Mouse (Mus musculus): Measurements from ENCODE around the gene Dkk3.

Dkk3 gene

GRCm38 (mm10) chr7:112184519-112185225 is 25.8 kb upstream of the Dkk3 start:
- no peak for TF ChIP-seq GATA4 (IDR thresholded peaks at IDR 0.05; ENCODE audit: insufficient replicate concordance, low read length)

DNA sequence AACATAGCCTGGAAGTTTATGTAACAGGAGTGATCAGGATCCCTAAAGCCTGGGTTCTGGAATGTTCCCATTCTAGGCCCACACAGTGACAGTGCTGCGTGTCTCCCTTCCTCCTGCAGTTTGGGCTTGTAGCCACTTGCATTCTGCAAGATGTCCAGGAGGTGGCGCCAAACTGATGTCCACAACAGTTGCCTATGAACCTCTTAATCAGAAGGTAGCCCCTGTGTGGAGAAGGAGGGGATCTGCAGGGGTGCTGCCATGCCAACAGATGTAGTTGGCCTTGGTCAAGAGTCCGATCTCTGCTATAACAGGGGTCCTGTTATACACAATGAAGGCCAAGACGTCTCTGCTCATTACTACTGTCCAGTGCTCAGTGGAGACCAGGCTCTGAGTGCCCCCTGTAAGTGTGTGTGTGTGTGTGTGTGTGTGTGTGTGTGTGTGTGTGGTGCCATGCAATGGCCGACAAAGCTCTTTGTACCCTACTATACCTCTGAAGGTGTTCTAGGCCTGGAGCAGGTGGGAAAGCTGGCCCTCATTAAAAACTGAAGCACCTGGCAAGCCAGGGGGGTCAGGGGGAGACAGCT is 24.5 kb upstream of the Dkk3 start:
- no peak for TF ChIP-seq GATA4 (IDR thresholded peaks at IDR 0.05; ENCODE audit: insufficient replicate concordance, low read length)

- no peak for TF ChIP-seq GATA4 (IDR thresholded peaks at IDR 0.05; ENCODE audit: insufficient replicate concordance, low read length)
These were observed 21.4 kb upstream of the Dkk3 start for GRCm38 (mm10) chr7:112180235-112180705.

GRCm38 (mm10) chr7:112176627-112177026 is 17.8 kb upstream of the Dkk3 start:
- TF ChIP-seq GATA4 (IDR thresholded peaks at IDR 0.05; ENCODE audit: insufficient replicate concordance, low read length) = no peak

- no peak for TF ChIP-seq GATA4 (IDR thresholded peaks at IDR 0.05; ENCODE audit: insufficient replicate concordance, low read length)
These were observed 13.8 kb upstream of the Dkk3 start for GRCm38 (mm10) chr7:112172669-112173068.

DNA sequence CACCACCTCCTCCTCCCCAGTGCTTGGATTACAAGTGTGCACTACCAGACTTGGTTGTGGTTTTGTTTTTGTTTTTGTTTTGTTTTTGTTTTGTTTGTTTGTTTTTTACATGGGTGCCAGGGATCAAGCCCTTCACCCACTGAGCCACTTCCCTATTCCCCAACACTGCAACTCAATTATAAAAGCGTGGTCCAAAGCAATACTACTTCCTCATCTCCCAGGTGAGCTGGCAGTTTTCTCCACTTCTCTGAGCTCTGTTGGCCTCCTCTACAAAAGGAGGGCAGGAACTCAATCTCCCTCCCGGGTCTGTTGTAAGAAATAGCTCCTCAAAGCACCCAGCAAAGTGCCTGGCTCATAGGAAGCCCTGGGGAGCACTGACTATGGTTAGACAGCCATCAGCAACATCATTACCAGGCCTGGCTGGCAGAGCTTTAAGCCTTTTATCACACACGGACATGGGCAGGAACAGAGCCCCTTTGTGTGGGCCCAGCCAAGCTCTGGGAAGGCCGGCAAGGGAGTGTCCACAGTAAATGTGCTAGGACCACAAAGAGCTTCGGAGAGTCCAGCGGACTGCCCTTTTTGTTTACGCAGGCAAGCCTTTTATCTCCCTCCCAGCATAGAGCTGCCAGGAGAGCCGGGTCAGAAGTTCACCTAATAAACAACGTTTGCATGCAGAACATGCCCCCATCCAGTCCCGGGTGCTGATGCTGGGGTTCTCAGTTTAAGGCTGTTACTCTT is 11.3 kb upstream of the Dkk3 start:
- peak; percentile 44; the same call in 1 of the 2 replicates for TF ChIP-seq GATA4 (IDR thresholded peaks at IDR 0.05; ENCODE audit: insufficient replicate concordance, low read length)

- no peak for TF ChIP-seq GATA4 (IDR thresholded peaks at IDR 0.05; ENCODE audit: insufficient replicate concordance, low read length)
These were observed 6.7 kb upstream of the Dkk3 start for GRCm38 (mm10) chr7:112165593-112165992.

DNA sequence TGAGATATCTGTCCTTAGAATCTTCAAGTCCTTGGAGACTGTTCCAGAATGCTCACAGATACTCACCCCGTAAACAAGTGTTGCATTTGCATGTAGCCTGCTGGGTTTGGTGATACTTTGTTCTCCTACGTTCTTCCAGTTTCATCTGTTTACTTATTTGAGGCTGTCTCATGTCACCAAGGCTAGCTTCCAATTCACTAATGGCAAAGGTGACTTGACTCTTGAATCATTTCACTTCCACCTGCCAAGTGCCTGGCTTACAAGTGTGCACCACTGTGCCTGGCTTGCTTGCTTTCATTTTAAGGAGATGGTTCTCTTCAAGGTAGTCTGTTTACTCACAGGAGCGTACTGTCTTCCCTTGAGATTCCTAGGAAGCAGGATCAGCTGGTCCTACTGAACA is 5.6 kb upstream of the Dkk3 start:
- TF ChIP-seq GATA4 (IDR thresholded peaks at IDR 0.05; ENCODE audit: insufficient replicate concordance, low read length) = no peak

DNA sequence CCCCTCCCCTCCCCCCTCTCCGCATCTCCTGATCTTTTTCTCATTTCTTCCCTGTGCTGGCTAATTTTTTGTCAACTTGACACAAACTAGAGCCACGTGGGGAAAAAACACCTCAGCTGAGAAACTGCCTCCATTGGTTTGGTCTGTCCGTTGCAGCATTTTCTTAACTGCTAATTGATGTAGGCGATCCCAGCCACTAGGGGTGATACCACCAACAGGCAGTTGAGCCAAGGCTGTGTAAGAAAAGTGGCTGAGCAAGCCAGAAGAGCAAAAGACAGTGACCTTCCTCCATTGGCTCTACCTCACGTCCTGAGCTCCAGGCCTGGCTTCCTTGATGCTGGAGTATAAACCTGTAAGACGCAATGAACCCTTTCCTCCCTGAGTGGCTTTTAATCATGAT is 978 bp upstream of the Dkk3 start:
- no peak for TF ChIP-seq GATA4 (IDR thresholded peaks at IDR 0.05; ENCODE audit: insufficient replicate concordance, low read length)

DNA sequence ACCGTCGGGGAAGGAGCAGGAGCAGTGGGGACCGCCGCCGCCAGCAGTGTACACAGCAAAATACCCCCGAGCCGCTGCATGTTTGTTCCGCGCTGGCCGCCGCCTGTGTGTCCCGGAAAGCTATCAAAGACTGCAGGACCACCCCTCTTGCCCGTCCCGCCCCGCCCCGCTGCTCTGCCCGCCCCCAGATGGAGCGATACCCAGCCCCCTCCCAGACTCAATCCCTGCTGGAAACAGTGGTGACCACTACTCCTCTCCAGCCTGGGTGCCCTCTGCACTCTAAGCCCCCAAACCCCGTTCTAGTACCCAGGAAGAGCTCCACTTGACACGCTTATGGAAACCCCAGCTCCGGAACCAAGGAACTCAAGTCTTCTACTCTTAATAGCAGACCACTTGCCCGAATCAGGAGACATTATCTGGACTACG is 528 bp downstream of the Dkk3 start:
- TF ChIP-seq GATA4 (IDR thresholded peaks at IDR 0.05; ENCODE audit: insufficient replicate concordance, low read length) = no peak

DNA sequence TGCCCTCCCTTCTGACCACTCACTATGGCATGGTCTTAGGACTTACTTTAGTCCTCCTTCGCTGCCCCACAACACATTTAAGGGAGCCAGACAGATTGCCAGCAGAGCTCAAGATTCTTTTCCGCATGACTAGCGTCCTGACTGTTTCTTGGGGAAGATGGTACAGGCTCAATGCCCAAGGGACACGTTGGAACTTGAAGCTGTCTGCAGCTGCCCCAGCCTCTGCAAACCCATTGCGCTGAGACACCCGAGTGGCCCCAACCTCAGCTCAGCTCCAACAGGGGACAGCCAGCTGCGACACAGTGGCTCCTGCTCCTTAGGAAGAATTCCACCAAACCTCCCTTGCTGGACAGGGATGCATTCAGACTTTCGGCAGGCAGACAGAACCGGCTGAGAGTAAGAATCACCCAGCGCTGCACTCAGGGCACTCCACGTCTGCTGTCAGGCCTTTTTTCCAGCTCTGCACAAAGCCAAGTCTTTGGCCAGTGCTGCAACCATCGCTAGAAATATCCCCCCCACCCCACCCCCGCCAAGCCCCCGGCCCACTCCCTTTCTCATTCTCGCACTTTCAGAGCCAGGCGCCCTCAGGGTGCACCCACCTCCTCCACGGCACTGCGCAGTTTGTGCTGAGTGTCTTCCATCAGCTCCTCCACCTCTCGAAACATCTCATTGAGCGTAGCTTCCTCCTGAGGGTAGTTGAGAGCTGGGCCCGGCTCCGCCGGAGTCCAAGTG is 1.1 kb downstream of the Dkk3 start:
- no peak for TF ChIP-seq GATA4 (IDR thresholded peaks at IDR 0.05; ENCODE audit: insufficient replicate concordance, low read length)

- TF ChIP-seq GATA4 (IDR thresholded peaks at IDR 0.05; ENCODE audit: insufficient replicate concordance, low read length) = no peak
These were observed 3.7 kb downstream of the Dkk3 start for GRCm38 (mm10) chr7:112155194-112155593.

GRCm38 (mm10) chr7:112154445-112154844 is 4.4 kb downstream of the Dkk3 start:
- TF ChIP-seq GATA4 (IDR thresholded peaks at IDR 0.05; ENCODE audit: insufficient replicate concordance, low read length) = no peak

- no peak for TF ChIP-seq GATA4 (IDR thresholded peaks at IDR 0.05; ENCODE audit: insufficient replicate concordance, low read length)
These were observed 9.7 kb downstream of the Dkk3 start for GRCm38 (mm10) chr7:112149113-112149512.

DNA sequence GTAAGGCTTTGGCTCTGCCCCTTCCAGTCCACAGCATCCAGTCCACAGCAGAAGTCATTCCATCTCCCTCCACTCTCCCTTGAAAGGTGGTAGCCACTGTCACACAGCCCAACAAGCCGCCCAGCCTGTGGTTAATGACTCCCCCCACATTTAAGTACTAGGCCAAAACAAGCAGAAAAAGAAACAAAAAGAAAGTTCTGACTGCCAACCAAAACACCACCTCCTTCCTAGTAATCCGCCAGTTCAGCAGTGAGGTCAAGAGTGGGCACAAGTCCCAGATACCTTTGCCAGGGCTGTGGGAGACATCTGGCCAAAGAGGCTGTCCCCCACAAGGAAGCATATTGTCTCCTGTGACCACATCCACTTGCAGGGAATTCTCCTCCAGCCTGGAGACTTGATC is 10.9 kb downstream of the Dkk3 start:
- TF ChIP-seq GATA4 (IDR thresholded peaks at IDR 0.05; ENCODE audit: insufficient replicate concordance, low read length) = no peak

All from liver, adult (tissue).